Mouse (Mus musculus): Measurements from ENCODE around the gene Stx6.
"Not testable (repeated sequence)": the region's sequence is repeated elsewhere in the genome, so short reads cannot be mapped to it uniquely, and the experiment has no call there.

The Stx6 gene

DNA sequence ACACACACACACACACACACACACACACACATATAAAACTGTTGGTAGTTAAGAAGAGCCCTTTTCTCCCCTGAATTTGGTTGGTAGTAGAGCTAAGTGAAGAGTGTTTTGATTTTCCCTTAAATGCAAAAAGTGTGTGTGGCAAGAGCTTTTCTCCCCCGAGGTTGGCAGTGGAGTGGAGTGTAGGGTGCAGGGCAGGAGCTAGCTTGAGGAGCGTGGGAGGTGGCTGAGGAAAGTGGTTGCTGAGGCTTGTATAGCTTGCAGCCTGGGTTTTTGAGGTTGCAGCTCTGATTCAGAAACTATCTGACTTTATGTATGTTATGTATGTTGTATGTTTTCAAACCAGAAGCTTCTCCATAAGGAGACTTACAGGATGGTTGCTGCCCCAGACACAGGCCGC is 8.9 kb downstream of the Stx6 start:
- no peak for DNase-seq (ENCODE audit: low spot score)

DNA sequence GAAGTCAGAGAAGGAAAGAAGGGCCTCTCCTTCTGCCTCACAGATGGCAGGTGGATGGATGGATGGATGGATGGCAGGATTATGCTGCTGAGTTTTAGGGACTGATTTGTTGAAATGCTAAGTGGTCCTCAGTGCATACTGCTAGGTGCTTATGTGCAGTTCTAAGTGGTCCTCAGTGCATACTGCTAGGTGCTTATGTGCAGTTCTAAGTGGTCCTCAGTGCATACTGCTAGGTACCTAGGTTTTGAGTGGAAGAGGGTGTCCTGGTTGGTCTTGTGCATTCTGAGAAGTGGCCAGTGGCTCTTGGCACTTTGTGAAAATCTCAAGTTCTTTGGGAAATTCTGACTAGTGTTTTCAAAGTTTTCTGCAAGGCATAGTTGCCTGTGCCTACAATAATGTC is 11.4 kb downstream of the Stx6 start:
- no peak for DNase-seq (ENCODE audit: low spot score)

DNA sequence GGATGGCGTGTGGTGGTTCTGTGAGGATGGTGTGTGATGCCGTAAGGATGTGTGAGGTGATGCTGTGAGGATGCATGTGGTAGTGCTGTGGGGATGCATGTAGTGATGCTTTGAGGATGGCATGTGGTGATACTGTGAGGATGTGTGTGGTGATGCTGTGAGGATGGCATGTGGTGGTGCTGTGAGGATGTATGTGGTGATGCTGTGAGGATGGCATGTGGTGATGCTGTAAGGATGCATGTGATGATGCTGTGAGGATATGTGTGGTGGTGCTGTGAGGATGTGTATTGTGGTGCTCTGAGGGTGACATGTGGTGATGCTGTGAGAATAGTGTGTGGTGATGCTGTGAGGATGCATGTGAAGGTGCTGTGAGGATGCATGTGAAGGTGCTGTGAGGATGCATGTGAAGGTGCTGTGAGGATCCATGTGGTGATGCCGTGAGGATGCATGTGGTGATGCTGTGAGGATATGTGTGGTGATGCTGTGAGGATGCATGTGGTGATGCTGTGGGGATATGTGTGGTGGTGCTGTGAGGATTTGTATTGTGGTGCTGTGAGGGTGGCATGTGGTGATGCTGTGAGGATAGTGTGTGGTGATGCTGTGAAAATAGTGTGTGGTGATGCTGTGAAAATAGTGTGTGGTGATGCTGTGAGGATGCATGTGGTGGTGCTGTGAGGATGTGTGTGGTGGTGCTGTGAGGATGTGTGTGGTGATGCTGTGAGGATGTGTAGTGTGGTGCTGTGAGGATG is 14.6 kb downstream of the Stx6 start:
- DNase-seq (ENCODE audit: low spot score): no peak

DNA sequence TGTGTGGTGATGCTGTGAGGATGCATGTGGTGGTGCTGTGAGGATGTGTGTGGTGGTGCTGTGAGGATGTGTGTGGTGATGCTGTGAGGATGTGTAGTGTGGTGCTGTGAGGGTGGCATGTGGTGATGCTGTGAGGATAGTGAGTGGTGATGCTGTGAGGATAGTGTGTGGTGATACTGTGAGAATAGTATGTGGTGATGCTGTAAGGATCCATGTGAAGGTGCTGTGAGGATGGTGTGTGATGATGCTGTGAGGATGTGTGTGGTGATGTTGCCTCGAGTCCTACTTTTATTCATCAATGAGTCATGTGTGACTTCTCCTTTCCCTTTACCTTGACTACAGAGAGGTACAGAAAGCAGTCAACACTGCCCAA is 15.1 kb downstream of the Stx6 start:
- DNase-seq (ENCODE audit: low spot score): not testable (repeated sequence)

DNA sequence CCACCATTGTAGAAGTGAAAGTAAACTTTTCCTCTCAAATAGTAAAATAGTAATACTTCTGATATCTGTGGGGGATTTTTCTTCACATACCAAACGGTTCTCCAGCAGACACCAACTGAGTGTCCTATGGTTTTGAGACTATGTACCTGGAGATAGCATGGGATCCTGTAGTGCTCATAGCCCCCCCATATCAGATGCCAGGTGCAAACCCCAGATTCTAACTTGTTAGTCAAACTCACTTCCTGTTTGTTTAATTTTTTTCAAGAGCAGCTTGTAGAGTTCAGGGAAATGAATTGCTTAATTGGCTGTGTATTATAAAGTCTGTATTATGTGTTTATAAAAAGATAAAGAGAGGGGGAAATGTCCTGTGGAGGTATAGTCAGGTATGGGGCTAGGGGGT is 15.9 kb downstream of the Stx6 start:
- DNase-seq (ENCODE audit: low spot score): no peak

DNA sequence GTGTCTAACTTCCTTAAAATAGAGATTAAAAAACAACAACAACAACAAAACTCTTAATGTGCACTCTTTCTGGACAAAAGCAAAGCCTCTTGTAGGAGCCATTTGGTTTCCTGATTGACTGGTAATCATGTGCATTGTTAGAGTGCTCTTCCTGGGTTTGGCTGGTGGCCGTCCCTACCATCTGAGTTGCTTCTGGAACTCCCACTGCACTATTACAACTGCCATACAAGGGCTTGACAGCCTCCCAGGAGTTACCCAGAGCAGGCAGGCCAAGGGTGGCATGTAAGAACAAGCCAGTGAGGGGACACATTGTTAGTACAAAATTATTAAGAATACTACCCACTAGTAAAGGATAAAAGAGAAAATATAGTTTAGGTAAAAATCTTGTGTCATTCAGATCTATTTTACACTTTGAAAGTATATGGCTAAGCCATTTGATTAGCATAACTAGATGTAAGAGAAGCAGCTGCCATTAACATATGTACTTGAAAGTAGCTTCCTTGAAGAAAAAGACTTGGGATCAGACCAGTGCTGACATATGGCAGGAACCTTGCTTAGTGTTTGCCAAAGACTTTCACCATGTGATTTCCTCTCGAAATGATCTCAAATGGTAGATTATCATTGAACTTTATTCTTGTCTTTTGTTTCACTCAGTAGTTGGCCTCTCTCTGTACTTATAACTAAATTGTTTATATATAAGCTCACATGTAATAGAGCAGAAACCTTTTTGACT is 19.8 kb downstream of the Stx6 start:
- no peak for DNase-seq (ENCODE audit: low spot score)

DNA sequence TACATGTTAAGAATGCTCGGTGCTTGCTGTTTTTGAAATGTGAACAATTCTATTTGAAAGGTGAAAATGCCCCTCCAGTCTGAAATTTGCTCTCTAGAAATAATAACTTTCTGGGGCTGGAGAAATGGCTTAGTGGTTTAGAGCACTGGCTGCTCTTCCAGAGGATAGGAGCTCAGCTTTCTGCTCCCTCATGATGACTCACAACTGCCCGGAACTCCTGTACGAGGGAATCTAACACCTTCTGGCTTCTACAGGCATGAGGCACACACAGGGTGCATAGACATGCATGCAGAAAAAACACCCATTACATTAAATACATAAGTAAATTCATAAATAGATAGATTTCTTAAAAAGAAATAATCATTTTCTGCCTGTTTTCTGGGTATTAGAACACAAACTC is 25.7 kb downstream of the Stx6 start:
- DNase-seq (ENCODE audit: low spot score): no peak

DNA sequence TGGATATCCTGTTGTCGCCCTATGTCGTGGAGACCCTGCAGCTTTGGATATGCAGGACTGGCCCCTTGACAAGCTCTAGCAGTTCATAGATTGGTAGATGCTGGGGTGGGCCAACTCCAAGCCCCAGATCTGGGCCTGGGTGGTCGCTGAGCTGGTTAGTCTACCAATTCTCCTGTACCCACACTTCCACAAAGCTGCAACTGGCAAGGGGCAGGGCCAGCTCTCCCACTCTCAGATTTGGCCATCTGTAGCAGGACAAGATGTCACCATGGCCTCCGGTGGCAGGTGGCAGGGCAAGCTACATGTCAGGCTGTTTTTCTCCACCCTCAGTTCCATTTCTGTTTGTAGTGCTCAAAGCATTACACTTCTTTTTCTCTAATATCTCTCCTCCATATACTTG is 30.1 kb downstream of the Stx6 start:
- DNase-seq (ENCODE audit: low spot score): no peak

DNA sequence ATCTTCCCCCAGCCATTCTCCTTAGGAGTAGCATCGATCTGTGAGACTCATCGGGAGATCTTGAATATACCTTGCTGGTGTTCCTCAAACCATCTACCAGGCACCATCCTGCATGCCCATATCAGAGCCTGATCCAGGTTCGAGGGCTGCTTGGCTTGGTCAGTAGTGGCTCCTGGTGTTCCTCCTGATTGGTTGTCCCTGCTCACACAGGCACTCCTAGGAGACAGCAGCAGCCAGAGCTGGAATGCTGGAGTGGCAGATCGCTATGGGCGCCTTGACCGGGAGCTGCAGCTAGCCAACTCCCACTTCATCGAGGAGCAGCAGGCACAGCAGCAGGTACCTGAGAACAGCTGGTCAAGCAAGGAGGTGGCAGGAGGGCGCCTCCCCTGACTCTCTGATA is 32.7 kb downstream of the Stx6 start:
- DNase-seq (ENCODE audit: low spot score): no peak

DNA sequence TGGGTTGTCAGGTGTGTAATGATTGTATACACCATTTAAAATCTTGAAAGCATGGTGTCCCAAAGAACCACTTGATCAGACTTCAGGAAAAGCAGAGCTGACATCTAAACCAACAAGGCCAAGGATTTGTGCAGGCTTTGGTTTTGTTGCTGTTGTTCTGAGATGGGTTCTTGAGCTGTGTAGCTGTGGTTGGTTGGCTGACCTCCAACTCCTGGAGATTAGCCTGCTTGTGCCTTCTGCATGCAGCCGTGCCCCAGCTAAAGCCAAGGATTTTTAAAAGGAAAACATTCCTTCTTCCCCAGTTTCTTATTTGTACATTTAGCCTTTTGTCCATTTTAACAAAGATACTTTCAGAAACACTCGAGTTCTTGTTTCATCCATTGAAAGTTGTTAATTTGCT is 33.2 kb downstream of the Stx6 start:
- DNase-seq (ENCODE audit: low spot score): no peak

DNA sequence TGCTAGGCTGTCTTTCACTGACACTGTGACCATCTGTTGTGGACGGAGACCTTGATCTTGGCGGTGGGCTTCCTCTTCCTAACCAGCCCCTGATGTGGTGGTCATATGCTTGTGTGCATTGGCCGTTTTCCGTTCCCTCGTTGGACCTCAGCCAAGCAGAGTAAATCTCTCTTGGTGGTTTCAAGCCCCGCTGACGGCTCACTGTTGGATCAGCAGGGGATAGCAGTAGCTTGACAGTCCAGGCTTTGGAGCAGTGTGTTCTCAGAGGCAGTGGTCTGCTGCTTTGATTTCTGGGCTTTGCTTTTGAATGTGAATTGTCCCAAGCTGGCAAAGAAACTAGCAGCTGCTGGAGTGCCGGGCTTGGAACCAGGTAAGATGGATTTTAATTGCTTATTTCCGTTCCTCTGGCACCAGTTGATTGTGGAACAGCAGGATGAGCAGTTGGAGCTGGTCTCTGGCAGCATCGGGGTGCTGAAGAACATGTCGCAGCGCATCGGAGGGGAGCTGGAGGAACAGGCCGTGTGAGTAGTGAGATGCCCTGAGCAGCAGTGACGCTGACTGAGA is 34.4 kb downstream of the Stx6 start:
- no peak for DNase-seq (ENCODE audit: low spot score)

DNA sequence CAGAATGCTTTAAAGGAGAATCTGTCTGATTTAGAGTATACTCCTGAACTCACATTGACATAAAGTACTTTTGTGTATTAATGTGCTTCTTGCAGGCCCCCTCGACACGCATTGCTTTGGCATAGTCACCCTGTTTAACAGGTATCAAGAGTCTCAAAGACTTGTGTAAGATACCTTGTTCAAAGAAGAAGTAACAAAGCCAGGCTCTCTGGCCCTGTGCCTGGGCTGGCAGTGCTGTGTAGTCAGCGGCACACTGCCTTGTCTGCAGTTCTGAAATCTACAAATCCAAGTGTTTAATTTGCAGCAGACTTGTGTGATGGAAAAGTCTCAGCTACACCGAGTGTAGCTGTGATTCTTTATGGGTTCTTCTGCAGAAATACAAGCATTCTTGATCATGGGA is 38.2 kb downstream of the Stx6 start:
- DNase-seq (ENCODE audit: low spot score): no peak

DNA sequence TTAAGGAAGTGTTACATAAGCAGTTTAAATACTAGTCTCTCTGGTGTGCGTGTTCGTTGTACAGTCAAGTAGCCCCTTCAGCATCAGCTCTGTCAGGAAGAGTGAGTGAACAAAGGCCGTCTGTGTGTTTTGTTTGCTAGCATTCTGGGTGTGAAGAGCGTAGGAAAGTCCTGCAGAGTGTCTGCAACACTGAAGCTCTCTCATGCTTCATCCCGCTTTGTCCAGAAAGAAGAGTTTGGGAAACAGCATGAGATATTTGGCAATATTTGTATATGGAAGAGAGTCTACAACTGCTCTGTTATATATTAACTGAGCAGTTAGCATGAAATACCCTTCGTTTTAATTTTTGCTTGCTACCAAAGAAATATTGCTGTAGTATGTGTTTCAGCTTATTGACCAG is 41.0 kb downstream of the Stx6 start:
- DNase-seq (ENCODE audit: low spot score): no peak

DNA sequence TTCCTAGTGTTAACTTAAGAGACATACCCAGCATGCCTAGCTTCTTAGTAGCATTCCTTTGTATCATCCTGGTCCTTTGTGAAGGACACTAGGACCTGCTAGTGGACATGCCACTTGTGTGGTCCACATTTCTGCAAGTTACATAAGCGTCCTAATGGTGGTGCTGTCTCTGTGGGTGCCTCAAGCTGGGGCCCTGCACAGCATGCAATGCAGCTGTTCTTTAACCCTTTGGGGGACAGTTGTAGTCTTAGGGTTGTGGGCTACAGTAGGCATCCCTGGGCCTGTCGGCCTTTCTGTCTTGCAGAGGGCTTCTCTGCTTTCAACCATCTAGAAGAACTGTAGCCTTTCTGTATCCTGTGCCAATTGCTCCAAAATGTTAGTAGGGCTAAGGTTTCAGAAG is 42.5 kb downstream of the Stx6 start:
- no peak for DNase-seq (ENCODE audit: low spot score)

DNA sequence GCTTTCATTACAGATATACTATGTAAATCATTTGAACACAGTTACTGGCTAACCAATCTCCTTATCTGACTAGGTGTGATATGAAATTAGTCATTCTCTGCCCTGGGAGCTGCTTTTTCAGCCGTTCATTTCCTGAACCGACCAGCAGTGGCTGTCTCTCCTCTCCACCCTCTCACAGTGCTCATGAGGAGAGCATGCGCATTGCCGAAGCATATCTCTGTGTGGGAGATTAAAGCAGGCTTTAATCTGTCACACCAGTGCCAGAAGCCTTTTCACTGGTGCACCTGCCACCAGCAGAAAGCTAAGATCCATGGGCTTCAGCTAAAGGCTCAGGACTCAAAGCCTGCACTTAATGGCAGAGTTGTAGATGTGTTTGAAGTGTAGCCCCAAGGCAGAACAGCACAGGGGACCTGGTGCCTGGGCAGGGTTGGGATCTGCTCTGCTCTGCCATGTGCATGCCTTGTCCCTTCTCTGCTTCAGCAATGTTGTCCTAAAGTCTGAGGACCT is 42.9 kb downstream of the Stx6 start:
- DNase-seq (ENCODE audit: low spot score): no peak

DNA sequence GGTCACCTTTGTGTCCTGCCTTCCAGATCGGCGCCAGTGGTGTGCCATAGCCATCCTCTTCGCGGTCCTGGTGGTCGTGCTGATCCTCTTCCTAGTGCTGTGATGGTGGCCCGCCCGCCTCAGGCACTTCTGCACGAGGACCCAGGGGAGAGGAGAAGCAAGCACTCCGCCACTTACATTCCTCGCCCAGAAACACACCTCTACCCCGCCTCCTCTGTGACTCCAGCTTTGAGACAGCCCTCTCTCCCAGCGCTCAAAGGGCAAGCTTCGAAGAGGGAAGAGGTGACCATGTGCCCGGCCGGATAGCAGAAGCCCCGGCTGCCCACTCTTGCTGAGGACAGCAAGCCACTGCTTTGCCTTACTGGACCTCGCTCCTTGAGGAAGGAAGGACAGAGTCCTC is 43.4 kb downstream of the Stx6 start:
- DNase-seq (ENCODE audit: low spot score): no peak

DNA sequence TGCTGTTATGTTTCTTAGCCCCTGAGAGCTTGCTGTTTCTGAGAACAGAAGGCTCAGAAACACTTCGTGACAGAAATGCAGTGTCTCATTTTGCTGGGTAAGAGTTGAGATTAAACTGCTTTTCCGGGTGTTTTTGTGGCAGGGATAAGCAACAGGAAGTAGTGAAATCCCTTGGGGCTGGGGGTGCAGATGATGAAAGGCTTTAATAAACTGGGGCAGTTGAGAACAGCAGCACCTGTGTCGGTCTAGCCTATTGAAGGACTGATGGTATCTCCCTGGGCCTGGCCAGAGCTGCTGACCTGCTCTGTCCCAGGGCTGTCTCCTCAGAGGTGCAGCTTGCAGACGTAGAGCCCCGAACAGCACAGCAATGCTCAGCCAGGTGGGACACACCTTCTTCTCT is 44.0 kb downstream of the Stx6 start:
- no peak for DNase-seq (ENCODE audit: low spot score)

DNA sequence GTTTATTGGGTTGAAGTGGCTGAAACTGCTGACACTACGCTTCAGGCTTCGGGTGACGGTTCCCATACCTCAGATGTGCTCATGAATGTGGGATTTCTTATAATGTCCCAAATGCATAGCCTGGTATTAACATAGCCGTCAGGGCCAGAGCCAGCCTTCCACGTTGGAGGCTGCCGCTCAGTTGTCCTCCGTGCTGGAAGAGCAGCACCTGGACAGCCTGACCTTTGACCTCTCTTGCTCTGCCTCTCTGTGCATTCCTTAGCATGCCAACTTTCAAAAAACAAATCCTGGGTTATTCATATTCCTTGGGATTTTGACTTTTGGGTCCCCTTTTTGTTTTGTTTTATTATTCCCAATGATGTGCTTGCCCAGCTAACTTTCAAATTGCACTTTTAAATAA is 44.6 kb downstream of the Stx6 start:
- DNase-seq (ENCODE audit: low spot score): no peak

DNA sequence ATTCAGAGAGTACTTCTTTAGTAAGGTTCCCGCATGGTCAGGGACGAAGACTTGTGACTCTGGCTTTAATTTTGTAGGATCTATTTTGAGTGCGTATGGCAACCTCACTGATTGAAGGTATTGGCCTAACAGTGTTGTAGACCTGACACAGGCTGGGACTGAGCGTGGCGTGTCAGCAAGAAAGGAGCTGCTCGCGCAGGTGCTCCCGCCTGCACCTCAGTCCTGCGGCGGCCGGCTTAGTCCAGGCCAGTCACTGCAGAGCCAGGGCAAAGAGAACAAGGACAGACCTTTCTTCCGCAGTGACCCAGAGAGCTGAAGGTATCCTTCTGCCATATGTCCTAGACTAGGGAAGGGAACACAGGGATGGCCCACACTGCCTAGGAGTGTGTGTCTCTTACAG is 45.4 kb downstream of the Stx6 start:
- no peak for DNase-seq (ENCODE audit: low spot score)

DNA sequence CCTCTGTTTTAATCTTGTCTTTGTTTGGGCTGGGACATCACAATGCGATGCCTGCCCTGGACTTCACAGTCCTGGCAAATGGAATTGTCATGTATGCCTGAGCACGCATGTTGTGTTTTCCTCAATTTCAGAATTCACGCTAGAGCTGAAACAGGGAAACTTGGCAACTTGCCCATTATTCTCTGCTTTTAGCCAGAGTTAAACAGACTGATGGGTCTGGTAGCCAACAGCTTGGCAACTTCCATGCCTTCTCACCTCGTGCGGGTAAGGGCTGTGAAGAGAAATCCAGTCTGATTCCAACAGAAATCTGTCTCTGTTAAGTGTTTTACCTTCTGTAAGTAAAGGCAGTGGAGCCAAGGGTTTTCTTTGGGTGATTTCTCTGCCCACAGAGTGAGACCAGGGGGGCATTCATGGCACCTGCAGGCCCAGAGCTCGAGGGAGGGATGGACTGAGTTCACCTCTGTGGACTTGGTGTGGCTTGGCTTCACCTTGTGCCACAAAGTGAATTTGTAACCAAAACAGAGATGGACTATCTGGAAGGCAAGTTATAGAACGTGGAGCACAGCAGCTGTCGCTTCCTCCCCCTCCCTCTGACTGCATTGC is 46.1 kb downstream of the Stx6 start:
- no peak for DNase-seq (ENCODE audit: low spot score)

DNA sequence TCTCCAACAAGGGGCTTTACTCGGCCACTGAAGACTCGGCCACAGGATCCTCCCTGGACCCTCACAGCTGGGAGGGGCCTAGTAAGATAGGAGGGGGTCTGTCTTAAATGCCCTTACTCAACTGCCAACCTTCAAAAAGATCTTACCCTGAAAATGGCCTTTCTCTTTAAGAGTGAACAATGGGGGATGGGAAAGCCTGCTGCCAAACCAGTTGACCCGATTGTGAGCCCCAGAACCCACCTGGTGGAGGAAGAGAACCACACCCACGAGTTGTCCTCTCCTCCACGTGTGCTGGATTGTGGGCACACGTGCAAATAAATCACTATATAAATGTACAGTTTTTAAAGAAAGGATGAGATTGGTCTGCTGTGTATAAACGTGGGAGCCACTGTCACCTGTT is 46.8 kb downstream of the Stx6 start:
- no peak for DNase-seq (ENCODE audit: low spot score)

DNA sequence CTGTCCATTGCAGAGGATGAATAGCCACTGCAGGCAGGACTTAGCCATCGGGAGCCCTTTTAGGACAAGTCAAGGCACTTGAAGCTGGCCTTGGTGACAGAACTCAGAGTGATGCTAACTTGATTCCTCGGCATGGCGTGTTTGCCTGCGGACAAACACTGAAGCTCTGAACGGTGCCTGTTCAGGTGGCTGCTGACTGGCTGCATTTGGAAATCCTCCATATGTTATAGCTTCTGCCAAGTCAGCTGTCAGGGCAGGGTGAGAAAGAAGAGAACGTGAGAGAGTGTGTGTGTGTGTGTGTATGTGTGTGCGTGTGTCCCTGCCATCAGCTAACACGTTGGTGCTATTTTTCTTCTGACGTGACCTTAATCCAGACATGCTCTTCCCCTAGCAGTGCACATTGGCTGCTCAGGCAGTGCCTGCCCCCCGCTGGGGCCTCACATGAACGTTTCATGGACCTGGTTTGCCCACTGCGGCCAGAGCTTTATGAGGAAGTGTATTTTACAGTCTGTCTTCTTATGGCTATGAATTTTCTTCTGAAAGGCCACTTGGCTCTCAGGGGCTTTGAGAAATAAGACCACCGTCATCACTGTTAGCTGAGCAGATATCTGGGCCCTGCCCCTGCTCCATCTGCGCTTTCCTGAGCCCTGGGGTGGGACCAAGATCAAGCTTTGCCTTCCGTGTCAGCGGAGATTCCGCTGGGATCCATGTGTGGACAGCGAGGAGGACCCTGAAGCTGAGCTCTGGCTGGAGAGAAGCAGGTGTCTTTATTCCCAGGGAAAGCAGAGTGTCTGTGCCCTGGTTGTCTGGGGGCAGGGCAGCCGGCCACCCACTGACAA is 47.5 kb downstream of the Stx6 start:
- no peak for DNase-seq (ENCODE audit: low spot score)

Data from yolk sac, embryonic 10.5 days (tissue).